In genomic region chr5:73544111-73544753, GRCm38 (mm10) we compare ENCODE assay signal across 15 mouse cellular contexts.
DNase-seq lines count a peak whose midpoint lies in the region; ATAC-seq and TF ChIP-seq lines count a peak whose summit lies in the region.
"Had no signal": no experiment of that assay in that cellular context is flagged by ENCODE, and none has a peak within 500 bp of the region (broad histone marks: within the 10 kb centered on the region; RNA-seq: fewer than 3 reads in every experiment).

No protein-coding gene starts in this region.

- no peaks in the 10 kb centered on the region for H3K36me3 ChIP-seq in heart, adult 2 months (ENCODE audit: control insufficient read depth, insufficient read depth, low read length)
- H3K36me3 ChIP-seq in intestine, embryonic 16.5 days (ENCODE audit: control insufficient read depth, insufficient read depth, low read length), result no peaks in the 10 kb centered on the region
- H3K36me3 ChIP-seq: liver, embryonic 13.5 days had no signal

- ATAC-seq in CD4-positive, CD25-positive, alpha-beta regulatory T cell, adult 4 months, result peak; percentile 49
- ATAC-seq in intestine, embryonic 16.5 days, result peak; percentile 52; the same call in 1 of the 2 replicates

- peaks cover 3% of the 10 kb centered on the region for H3K4me1 ChIP-seq in heart, adult 2 months (ENCODE audit: control insufficient read depth, insufficient read depth, low read length)
- no peaks in the 10 kb centered on the region for H3K4me1 ChIP-seq in intestine, embryonic 16.5 days (ENCODE audit: control insufficient read depth, insufficient read depth, low read length)
- H3K4me1 ChIP-seq: liver, embryonic 13.5 days; midbrain, embryonic 12.5 days had no signal

- no peaks in the 10 kb centered on the region for H3K79me2 ChIP-seq in heart, adult 2 months (replicated peaks; ENCODE audit: control insufficient read depth, insufficient read depth, low read length)

- TF ChIP-seq POLR2A in heart, adult 2 months (IDR thresholded peaks at IDR 0.05; ENCODE audit: insufficient read depth, low read depth, low read length), result no peak

- no peaks in the 10 kb centered on the region for H3K9me3 ChIP-seq in intestine, embryonic 16.5 days (ENCODE audit: control insufficient read depth, low read length)
- H3K9me3 ChIP-seq: G1E; liver, embryonic 13.5 days; midbrain, embryonic 12.5 days had no signal

- no peak overlapping the region for H3K9ac ChIP-seq in heart, adult 2 months (ENCODE audit: low read depth, low read length)
- no peak overlapping the region for H3K9ac ChIP-seq in intestine, embryonic 16.5 days (ENCODE audit: low read depth, low read length)
- H3K9ac ChIP-seq: hindbrain, embryonic 14.5 days; liver, embryonic 13.5 days; midbrain, embryonic 12.5 days had no signal

- TF ChIP-seq CTCF in heart, adult 2 months (IDR thresholded peaks at IDR 0.05), result no peak

- intact Hi-C loops in heart, adult 2 months (cut with DNase I), result no loop called here
- intact Hi-C loops in left cerebral cortex, postnatal 4 days (cut with DNase I), result loop anchor here (5.0 kb wide), 1 partner anchor 88 kb away; the partner anchor contains the start of gene Lrrc66

- peak overlapping the region; percentile 33 for H3K27ac ChIP-seq in heart, adult 2 months
- 0 out of 2 replicates have a peak overlapping the region, but pooled peaks have one; percentile 4 for H3K27ac ChIP-seq in intestine, embryonic 16.5 days (ENCODE audit: low read length)
- H3K27ac ChIP-seq: hindbrain, embryonic 14.5 days; liver, embryonic 13.5 days; midbrain, embryonic 12.5 days had no signal

- DNase-seq in heart, adult 2 months, result no peak
- no peak for DNase-seq in heart, adult 8-10 months (ENCODE audit: low spot score)
- peak; percentile 60 for DNase-seq in kidney, postnatal 14 days
- DNase-seq in left cerebral cortex, postnatal 4 days, result no peak
- DNase-seq in thymus, postnatal 36 days, result no peak
- DNase-seq: cerebellum, adult 9-11 months; gastrocnemius, postnatal 14 days; heart, postnatal 14 days; liver, embryonic 13.5 days had no signal

- TF ChIP-seq EP300 in heart, adult 2 months (IDR thresholded peaks at IDR 0.05; ENCODE audit: insufficient read depth, low read depth, low read length), result no peak

- no peaks in the 10 kb centered on the region for H3K27me3 ChIP-seq in heart, adult 2 months (ENCODE audit: control insufficient read depth, insufficient read depth, low read length)
- H3K27me3 ChIP-seq in intestine, embryonic 16.5 days (replicated peaks; ENCODE audit: control insufficient read depth, insufficient read depth, low read length), result no peaks in the 10 kb centered on the region
- H3K27me3 ChIP-seq: liver, embryonic 13.5 days; midbrain, embryonic 12.5 days had no signal

- no peak overlapping the region for H3K4me2 ChIP-seq in intestine, embryonic 16.5 days (ENCODE audit: low read depth, low read length)
- H3K4me2 ChIP-seq: heart, embryonic 11.5 days; hindbrain, embryonic 14.5 days; liver, embryonic 13.5 days; midbrain, embryonic 12.5 days had no signal

- peak overlapping the region; percentile 18; the same call in 1 of the 2 replicates for H3K4me3 ChIP-seq in heart, adult 2 months
- H3K4me3 ChIP-seq in intestine, embryonic 16.5 days (ENCODE audit: low read length), result no peak overlapping the region
- H3K4me3 ChIP-seq: liver, embryonic 13.5 days; midbrain, embryonic 12.5 days had no signal

- 65% methylated on average over 10 of the region's 10 CpGs for WGBS in heart, adult 2 months
- WGBS in intestine, embryonic 16.5 days, result 50% methylated on average over 10 of the region's 10 CpGs
